Mouse (Mus musculus): ENCODE data around the gene Zfp518a.
A peak's percentile ranks its signal among the peaks of the same experiment; 100 is the strongest.

Zfp518a gene

GRCm38 (mm10) chr19:40894519-40895392, at the start of gene Zfp518a:
TSS of gene Zfp518a (plus strand) at chr19:40894705.
- DNase-seq (ENCODE audit: extremely low read depth, low read depth, low spot score), result peak; percentile 33

GRCm38 (mm10) chr19:40844731-40845130, 49.8 kb upstream of the Zfp518a start:
- DNase-seq (ENCODE audit: extremely low read depth, low read depth, low spot score), result no peak

- DNase-seq (ENCODE audit: extremely low read depth, low read depth, low spot score), result no peak
These were observed 45.1 kb upstream of the Zfp518a start for GRCm38 (mm10) chr19:40849391-40849790.

- peak; percentile 82 for DNase-seq (ENCODE audit: extremely low read depth, low read depth, low spot score)
These were observed 35.0 kb upstream of the Zfp518a start for GRCm38 (mm10) chr19:40859555-40859954.

- DNase-seq (ENCODE audit: extremely low read depth, low read depth, low spot score), result no peak
These were observed 26.2 kb upstream of the Zfp518a start for GRCm38 (mm10) chr19:40868284-40868683.

GRCm38 (mm10) chr19:40869425-40870105, 24.9 kb upstream of the Zfp518a start:
- DNase-seq (ENCODE audit: extremely low read depth, low read depth, low spot score), result no peak

- DNase-seq (ENCODE audit: extremely low read depth, low read depth, low spot score), result no peak
These were observed 21.4 kb upstream of the Zfp518a start for GRCm38 (mm10) chr19:40872955-40873665.

GRCm38 (mm10) chr19:40881700-40882099, 12.8 kb upstream of the Zfp518a start:
- no peak for DNase-seq (ENCODE audit: extremely low read depth, low read depth, low spot score)

GRCm38 (mm10) chr19:40888887-40889286, 5.6 kb upstream of the Zfp518a start:
- DNase-seq (ENCODE audit: extremely low read depth, low read depth, low spot score), result no peak

GRCm38 (mm10) chr19:40894071-40894506, 416 bp upstream of the Zfp518a start:
- DNase-seq (ENCODE audit: extremely low read depth, low read depth, low spot score), result no peak

- no peak for DNase-seq (ENCODE audit: extremely low read depth, low read depth, low spot score)
These were observed 843 bp downstream of the Zfp518a start for GRCm38 (mm10) chr19:40895393-40895703.

- no peak for DNase-seq (ENCODE audit: extremely low read depth, low read depth, low spot score)
These were observed 37.3 kb downstream of the Zfp518a start for GRCm38 (mm10) chr19:40931581-40932369.

GRCm38 (mm10) chr19:40935376-40935775, 40.9 kb downstream of the Zfp518a start:
- no peak for DNase-seq (ENCODE audit: extremely low read depth, low read depth, low spot score)

- no peak for DNase-seq (ENCODE audit: extremely low read depth, low read depth, low spot score)
These were observed 41.5 kb downstream of the Zfp518a start for GRCm38 (mm10) chr19:40936038-40936437.

GRCm38 (mm10) chr19:40943552-40943951, 49.0 kb downstream of the Zfp518a start:
- DNase-seq (ENCODE audit: extremely low read depth, low read depth, low spot score), result no peak

GRCm38 (mm10) chr19:40946937-40947577, 52.6 kb downstream of the Zfp518a start:
- no peak for DNase-seq (ENCODE audit: extremely low read depth, low read depth, low spot score)

- no peak for DNase-seq (ENCODE audit: extremely low read depth, low read depth, low spot score)
These were observed 64.5 kb downstream of the Zfp518a start for GRCm38 (mm10) chr19:40958981-40959380.

GRCm38 (mm10) chr19:40962988-40963387, 68.5 kb downstream of the Zfp518a start:
- no peak for DNase-seq (ENCODE audit: extremely low read depth, low read depth, low spot score)

GRCm38 (mm10) chr19:40964367-40964891, 69.9 kb downstream of the Zfp518a start:
- no peak for DNase-seq (ENCODE audit: extremely low read depth, low read depth, low spot score)

Data from fat pad, adult 2 months (tissue).